Mouse (Mus musculus) limb, embryonic 14.5 days (tissue): ENCODE results near the gene Steap3. TPM values are rescaled to one million over a fixed set of nuclear protein-coding genes. Genes with fewer than 3 reads are reported as not detected.

ENCODE experiments used
- ATAC-seq: fragments of 200-750 bp; cut with Nextera tagmentation; 2 replicates; pipeline ENCODE4 v1.8.0; 2017; ENCODE audit warnings: low read depth, moderate number of reproducible peaks, moderate TSS enrichment; ENCODE audit not compliant: low FRiP score
- DNase-seq: peaks from one replicate; pipeline ENCODE4 v3.0.0-alpha.2; 2015; ENCODE audit warnings: low spot score
- H3K27ac ChIP-seq: fragments of 300-500 bp; sonication (generic); replicated peaks from 2 replicates; pipeline ENCODE4 v1.5.1; 2014; ENCODE audit warnings: low read depth, mild to moderate bottlenecking, low read length, moderate library complexity, mixed read lengths
- H3K27me3 ChIP-seq: fragments of 300-500 bp; sonication (generic); 2 replicates; pipeline ENCODE4 v1.6.1; 2014; ENCODE audit warnings: low read length, mixed read lengths; ENCODE audit not compliant: control insufficient read depth, insufficient read depth
- H3K36me3 ChIP-seq: fragments of 300-500 bp; sonication (generic); 2 replicates; pipeline ENCODE4 v1.6.1; 2014; ENCODE audit warnings: mild to moderate bottlenecking, low read length, moderate library complexity, mixed read lengths; ENCODE audit not compliant: control insufficient read depth, insufficient read depth
- H3K4me1 ChIP-seq: fragments of 300-500 bp; sonication (generic); 2 replicates; pipeline ENCODE4 v1.6.1; 2014; ENCODE audit warnings: antibody characterized with exemption, low read length, mixed read lengths; ENCODE audit not compliant: control insufficient read depth, insufficient read depth
- H3K4me2 ChIP-seq: fragments of 300-500 bp; sonication (generic); replicated peaks from 2 replicates; pipeline ENCODE4 v1.6.1; 2014; ENCODE audit warnings: low read depth, mild to moderate bottlenecking, low read length, moderate library complexity; ENCODE audit not compliant: severe bottlenecking
- H3K4me3 ChIP-seq: fragments of 300-500 bp; sonication (generic); replicated peaks from 2 replicates; pipeline ENCODE4 v1.5.1; 2014; ENCODE audit warnings: low read length
- H3K9ac ChIP-seq: fragments of 300-500 bp; sonication (generic); 2 replicates; pipeline ENCODE4 v1.6.1; 2014; ENCODE audit warnings: mild to moderate bottlenecking, low read depth, low read length, moderate library complexity; ENCODE audit not compliant: severe bottlenecking
- H3K9me3 ChIP-seq: fragments of 300-500 bp; sonication (generic); 2 replicates; pipeline ENCODE4 v1.6.1; 2016; ENCODE audit warnings: low read length; ENCODE audit not compliant: control insufficient read depth
- POLR2A ChIP-seq: fragments of 200-500 bp; IDR thresholded peaks from 2 replicates; pipeline ENCODE4 v1.8.0; 2012; ENCODE audit warnings: inconsistent platforms, mild to moderate bottlenecking, moderate library complexity, borderline replicate concordance; ENCODE audit not compliant: insufficient read depth, insufficient read length; ENCODE audit errors: extremely low read depth
- WGBS: fragments of 180-500 bp; shearing (Covaris S2); extraction: QIAGEN DNeasy Blood & Tissue Kit; methylation state at CpG from one replicate; pipeline ENCODE4 v1.1.7; 2014; 5-methylcytosine and 5-hydroxymethylcytosine counted together
- polyA plus RNA-seq, 2 experiments: library from polyadenylated mRNA; depleted of rRNA in 1 of 2; stranded (reverse) in 1 of 2; unstranded in 1 of 2; fragments of >200 nt; fragmentation: Nextera tagmentation in 1 of 2; extraction: Ambion mirVana in 1 of 2; gene quantifications; 2 replicates each; pipeline versions ENCODE4 v1.2.1 to v1.2.3; 2012 to 2014

Steap3 gene
- polyA plus RNA-seq, 2 experiments, result 8.1 to 9.1 TPM

DNA sequence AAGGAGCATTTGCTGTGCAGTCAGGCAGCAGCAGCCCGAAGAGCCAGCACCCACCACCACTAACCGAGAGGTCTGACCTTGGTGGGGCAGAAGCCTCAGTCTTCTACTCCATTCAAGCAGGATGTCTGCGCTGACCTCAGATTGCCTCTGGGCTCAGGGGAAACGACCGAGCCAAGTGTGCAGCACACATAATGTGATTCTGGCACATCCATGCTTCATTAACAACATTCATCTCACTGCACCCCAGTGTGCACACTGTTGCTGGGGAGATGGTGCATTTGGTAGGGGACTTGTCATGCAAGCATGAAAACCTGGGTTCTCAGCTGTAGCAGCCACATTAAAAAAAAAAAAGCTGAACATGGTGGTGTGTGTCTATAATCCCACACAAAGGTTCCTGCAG lies 76.6 kb downstream of the Steap3 start:
- TF ChIP-seq POLR2A, result no peak
- H3K4me3 ChIP-seq, result no peak overlapping the region
- no peaks in the 10 kb centered on the region for H3K36me3 ChIP-seq
- H3K4me2 ChIP-seq, result no peak overlapping the region
- no peaks in the 10 kb centered on the region for H3K27me3 ChIP-seq
- no peak overlapping the region for H3K9ac ChIP-seq
- H3K27ac ChIP-seq, result no peak overlapping the region
- H3K4me1 ChIP-seq, result no peaks in the 10 kb centered on the region
- 59% methylated on average over 5 of the region's 5 CpGs for WGBS
- H3K9me3 ChIP-seq, result no peaks in the 10 kb centered on the region
- ATAC-seq, result no peak
- DNase-seq, result no peak

DNA sequence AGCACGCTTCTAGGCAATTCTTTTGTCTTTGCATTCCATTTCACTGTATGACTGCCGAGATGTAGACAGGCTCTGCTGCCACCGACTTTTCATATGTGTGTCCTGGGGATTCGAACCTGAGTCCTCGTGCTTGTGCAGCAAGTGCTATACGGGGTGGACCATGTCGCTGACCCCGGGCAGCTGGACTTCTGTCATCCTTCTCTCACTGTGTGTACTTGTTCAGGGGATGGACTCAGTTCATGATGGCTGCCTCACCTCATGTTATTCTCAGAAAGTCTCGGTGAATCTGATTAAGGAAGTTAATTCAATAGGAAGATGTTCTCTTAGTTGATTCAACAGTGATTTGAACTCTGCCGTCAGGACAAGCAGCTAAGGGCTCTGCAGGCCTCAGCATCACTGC lies 78.9 kb downstream of the Steap3 start:
- 88% methylated on average over 10 of the region's 10 CpGs for WGBS
- no peaks in the 10 kb centered on the region for H3K9me3 ChIP-seq
- H3K9ac ChIP-seq, result no peak overlapping the region
- no peak overlapping the region for H3K27ac ChIP-seq
- H3K4me1 ChIP-seq, result no peaks in the 10 kb centered on the region
- no peaks in the 10 kb centered on the region for H3K36me3 ChIP-seq
- no peak for TF ChIP-seq POLR2A
- DNase-seq, result no peak
- ATAC-seq, result no peak
- no peaks in the 10 kb centered on the region for H3K27me3 ChIP-seq
- no peak overlapping the region for H3K4me3 ChIP-seq
- H3K4me2 ChIP-seq, result no peak overlapping the region

DNA sequence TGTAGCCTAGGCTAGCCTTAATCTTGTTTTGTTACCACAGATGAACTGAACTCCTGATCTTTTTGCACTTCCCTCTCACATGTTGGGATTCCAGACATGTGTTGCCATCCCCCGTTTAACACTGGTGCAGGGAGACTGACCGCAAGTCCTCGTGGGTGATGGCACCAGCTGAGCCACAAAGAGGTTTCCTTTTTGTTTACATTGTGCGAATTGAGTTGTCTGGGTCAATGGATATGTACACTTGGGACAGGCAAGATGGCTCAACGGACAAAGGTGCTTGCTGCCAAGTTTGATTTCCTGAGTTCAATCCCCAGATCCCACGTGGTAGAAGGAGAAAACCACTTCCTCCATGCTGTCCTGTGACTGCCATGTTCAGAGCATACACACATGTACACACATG lies 80.2 kb downstream of the Steap3 start:
- Histone ChIP-seq H3K9ac (no peak overlapping the region), H3K9me3 (no peaks in the 10 kb centered on the region), H3K4me3 (no peak overlapping the region), H3K4me1 (no peaks in the 10 kb centered on the region), H3K27me3 (no peaks in the 10 kb centered on the region), H3K4me2 (no peak overlapping the region), H3K36me3 (no peaks in the 10 kb centered on the region), H3K27ac (no peak overlapping the region)
- 83% methylated on average over 6 of the region's 6 CpGs for WGBS
- no peak for TF ChIP-seq POLR2A
- DNase-seq (no peak), ATAC-seq (no peak)

DNA sequence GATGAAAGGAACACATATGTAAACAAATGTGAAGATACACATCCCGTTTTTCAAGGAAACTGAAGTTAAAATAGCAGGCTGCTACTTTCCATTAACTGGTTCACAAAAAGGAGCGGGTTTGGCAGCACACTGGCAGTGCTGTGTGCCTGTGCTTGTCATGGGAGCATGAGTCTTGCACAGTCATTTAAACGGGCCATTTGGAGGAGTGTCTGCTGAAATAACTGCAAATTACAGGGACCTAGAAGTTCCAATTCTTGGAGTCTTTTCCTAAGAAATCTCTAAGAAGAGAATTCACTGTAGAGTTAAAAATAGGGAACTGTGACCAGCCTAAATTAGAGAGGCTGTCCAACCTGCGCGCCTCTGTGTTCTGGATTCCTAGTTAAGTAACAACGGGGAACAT lies 81.6 kb downstream of the Steap3 start:
- no peaks in the 10 kb centered on the region for H3K4me1 ChIP-seq
- 84% methylated on average over 6 of the region's 6 CpGs for WGBS
- no peak overlapping the region for H3K9ac ChIP-seq
- H3K36me3 ChIP-seq, result no peaks in the 10 kb centered on the region
- no peak overlapping the region for H3K4me2 ChIP-seq
- DNase-seq, result no peak
- TF ChIP-seq POLR2A, result no peak
- no peak overlapping the region for H3K27ac ChIP-seq
- no peak overlapping the region for H3K4me3 ChIP-seq
- H3K27me3 ChIP-seq, result no peaks in the 10 kb centered on the region
- no peak for ATAC-seq
- H3K9me3 ChIP-seq, result no peaks in the 10 kb centered on the region

DNA sequence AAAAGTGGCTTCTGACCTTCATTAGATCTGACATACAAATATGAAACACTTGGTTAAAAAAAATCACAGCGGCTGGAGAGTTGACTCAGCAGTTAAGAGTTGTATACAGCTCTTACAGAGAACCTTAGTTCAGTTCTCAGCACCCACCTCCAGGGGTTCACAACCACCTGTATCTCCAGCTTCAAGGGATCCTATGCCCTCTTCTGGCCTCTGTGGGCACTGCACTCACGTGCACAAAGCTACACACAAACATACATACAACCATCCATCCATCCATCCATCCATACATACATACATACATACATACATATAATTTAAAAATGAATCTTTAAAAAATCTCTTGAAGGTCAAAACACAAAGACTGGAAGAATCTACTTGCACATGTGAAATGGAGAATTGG lies 82.2 kb downstream of the Steap3 start:
- no peak for TF ChIP-seq POLR2A
- no peak overlapping the region for H3K9ac ChIP-seq
- H3K36me3 ChIP-seq, result no peaks in the 10 kb centered on the region
- no peak overlapping the region for H3K27ac ChIP-seq
- 83% methylated on average over 2 of the region's 2 CpGs for WGBS
- H3K27me3 ChIP-seq, result no peaks in the 10 kb centered on the region
- ATAC-seq (no peak), DNase-seq (no peak)
- H3K9me3 ChIP-seq, result no peaks in the 10 kb centered on the region
- H3K4me1 ChIP-seq, result no peaks in the 10 kb centered on the region
- H3K4me3 ChIP-seq, result no peak overlapping the region
- H3K4me2 ChIP-seq, result no peak overlapping the region

DNA sequence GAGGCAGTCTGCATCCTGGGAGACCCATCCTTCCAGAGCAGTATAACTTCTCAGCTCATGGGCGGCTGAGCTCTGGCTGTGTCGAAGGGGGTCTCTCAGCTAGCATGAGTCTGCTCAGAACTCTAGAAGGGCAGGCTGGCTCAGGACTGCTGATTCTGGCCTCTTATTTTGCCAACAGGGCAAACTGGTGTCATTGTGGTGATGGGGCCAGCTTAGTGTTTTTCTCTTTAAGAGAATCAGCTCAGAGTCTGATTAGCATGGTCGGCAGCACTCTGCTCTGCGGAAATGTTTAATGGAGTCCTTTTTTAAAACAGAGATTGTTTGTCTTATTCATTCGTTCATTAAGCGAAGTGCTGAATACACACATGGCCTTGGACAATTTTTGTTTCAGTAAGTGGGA lies 83.3 kb downstream of the Steap3 start:
- 84% methylated on average over 6 of the region's 6 CpGs for WGBS
- Histone ChIP-seq H3K4me2 (no peak overlapping the region), H3K4me1 (no peaks in the 10 kb centered on the region), H3K4me3 (no peak overlapping the region), H3K9me3 (no peaks in the 10 kb centered on the region), H3K27ac (no peak overlapping the region), H3K9ac (no peak overlapping the region), H3K27me3 (no peaks in the 10 kb centered on the region), H3K36me3 (no peaks in the 10 kb centered on the region)
- no peak for ATAC-seq
- TF ChIP-seq POLR2A, result no peak
- DNase-seq, result no peak
